Mouse (Mus musculus): ENCODE data around the gene Cd79b.

GRCm38 (mm10) chr11:106286206-106286605 is 28.4 kb downstream of the Cd79b start:
- no peak for TF ChIP-seq CTCF (IDR thresholded peaks at IDR 0.05; ENCODE audit: low read depth, low read length)
- no peak for TF ChIP-seq POLR2A (IDR thresholded peaks at IDR 0.05; ENCODE audit: borderline replicate concordance, low read depth, low read length)
